Mouse (Mus musculus) CH12.LX (cell line): ENCODE results near the gene Tmem198.

ENCODE experiments used
- CTCF ChIP-seq, 2 experiments: IDR thresholded peaks in 1 of 2; conservative IDR thresholded peaks in 1 of 2; 2 replicates each; pipeline ENCODE4 v1.5.1; 2011 to 2012; ENCODE audit warnings: low read depth in 2 of 2, low read length in 2 of 2, improper control_type of control experiment in 1 of 2, inconsistent platforms in 1 of 2, mild to moderate bottlenecking in 1 of 2, moderate library complexity in 1 of 2
- E2F4 ChIP-seq: IDR thresholded peaks from 2 replicates; pipeline ENCODE4 v1.6.1; 2011; ENCODE audit warnings: low read depth, low read length, improper control_type of control experiment; ENCODE audit not compliant: insufficient replicate concordance
- EP300 ChIP-seq: IDR thresholded peaks from 2 replicates; pipeline ENCODE4 v1.6.1; 2011; ENCODE audit warnings: low read length, improper control_type of control experiment
- KAT2A ChIP-seq: IDR thresholded peaks from 2 replicates; pipeline ENCODE4 v1.6.1; 2012; ENCODE audit warnings: low read length, improper control_type of control experiment, inconsistent platforms; ENCODE audit not compliant: insufficient replicate concordance
- MYC ChIP-seq: IDR thresholded peaks from 2 replicates; pipeline ENCODE4 v1.6.1; 2011; ENCODE audit warnings: low read depth, mild to moderate bottlenecking, improper control_type of control experiment, low read length
- POLR2A ChIP-seq: IDR thresholded peaks from 2 replicates; pipeline ENCODE4 v1.6.1; 2011; ENCODE audit warnings: low read depth, mild to moderate bottlenecking, improper control_type of control experiment, low read length
- RAD21 ChIP-seq: IDR thresholded peaks from 2 replicates; pipeline ENCODE4 v1.6.1; 2011; ENCODE audit warnings: low read depth, mild to moderate bottlenecking, low read length, improper control_type of control experiment, moderate library complexity
- SIN3A ChIP-seq: IDR thresholded peaks from 2 replicates; pipeline ENCODE4 v1.6.1; 2012; ENCODE audit warnings: low read length, improper control_type of control experiment, inconsistent platforms
- TBP ChIP-seq: conservative IDR thresholded peaks from 2 replicates; pipeline ENCODE4 v1.6.1; 2011; ENCODE audit warnings: low read depth, low read length, improper control_type of control experiment
- UBTF ChIP-seq: IDR thresholded peaks from 2 replicates; pipeline ENCODE4 v1.6.1; 2012; ENCODE audit warnings: low read depth, mild to moderate bottlenecking, inconsistent platforms, low read length, improper control_type of control experiment, moderate library complexity

GRCm38 (mm10) chr1:75494878-75495548 is 15.7 kb downstream of the Tmem198 start:
- TF ChIP-seq SIN3A (no peak), EP300 (no peak), CTCF (conservative IDR thresholded peaks at IDR 0.05 in 1 of 2, IDR thresholded peaks at IDR 0.05 in 1 of 2; ENCODE audit: low read depth in 2 of 2, low read length in 2 of 2) (peak; percentile 78 to 84), KAT2A (no peak), UBTF (no peak), TBP (no peak), MYC (peak; percentile 83), E2F4 (no peak), POLR2A (no peak), RAD21 (peak; percentile 52)
